Mouse (Mus musculus): ENCODE results near the gene Tmprss11f.

- no peak for TF ChIP-seq POLR2A (IDR thresholded peaks at IDR 0.05; ENCODE audit: borderline replicate concordance, insufficient read depth, low read length)
- no peak for TF ChIP-seq CTCF (IDR thresholded peaks at IDR 0.05; ENCODE audit: borderline replicate concordance, insufficient read depth, low read depth, low read length)
Observed at GRCm38 (mm10) chr5:86581998-86582397, 50.2 kb downstream of the Tmprss11f start.

Measured in cerebellum, adult 2 months (tissue).